Mouse (Mus musculus): Measurements from ENCODE around the gene Pou3f3.

The Pou3f3 gene

DNA sequence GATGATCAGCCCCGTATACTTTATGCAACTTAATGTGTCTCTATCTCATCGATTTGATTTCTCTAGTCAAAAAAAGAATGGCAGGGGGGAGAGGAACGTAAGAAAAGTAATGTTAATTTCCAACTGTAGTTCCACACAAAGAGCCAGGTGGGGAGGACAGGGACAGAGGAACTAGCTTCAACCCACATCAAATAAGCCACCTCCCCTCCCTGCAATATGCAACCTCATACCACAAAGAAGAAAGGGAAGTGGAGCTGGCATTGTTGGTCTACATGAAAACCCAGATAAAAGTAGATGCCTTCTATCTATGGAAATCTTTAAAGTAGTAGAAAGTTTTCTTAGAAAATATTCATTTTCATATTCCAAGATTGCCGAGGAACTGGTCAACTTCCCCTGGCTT, 14.7 kb downstream of the Pou3f3 start:
- no peak for DNase-seq (ENCODE audit: low spot score in 2 of 2)

DNA sequence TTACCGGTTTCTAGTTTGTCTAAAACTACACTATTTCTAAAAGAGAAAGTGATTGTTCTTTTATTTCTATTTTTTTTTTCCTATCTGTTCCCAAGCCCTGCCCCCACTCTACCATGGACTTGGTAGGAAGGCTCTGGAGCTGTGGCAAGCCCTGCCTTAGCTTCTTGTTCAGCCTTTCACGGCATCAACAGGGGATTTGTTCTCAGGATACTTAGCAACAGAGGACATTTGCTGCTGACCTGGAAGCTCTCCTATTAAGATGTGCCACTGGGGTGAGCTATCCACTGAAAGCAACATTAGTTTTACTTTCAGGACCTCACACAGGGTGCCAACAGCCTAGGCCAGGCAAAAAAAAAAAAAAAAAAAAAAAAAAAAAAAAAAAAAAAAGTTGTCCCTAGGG, 15.4 kb downstream of the Pou3f3 start:
- DNase-seq (ENCODE audit: low spot score in 2 of 2): no peak

GRCm38 (mm10) chr1:42711456-42712310, 16.1 kb downstream of the Pou3f3 start:
- DNase-seq (ENCODE audit: low spot score in 2 of 2): no peak

- DNase-seq (ENCODE audit: low spot score in 2 of 2): no peak
Observed at GRCm38 (mm10) chr1:42712311-42712690, 16.7 kb downstream of the Pou3f3 start.

GRCm38 (mm10) chr1:42713104-42713932, 17.8 kb downstream of the Pou3f3 start:
- peak in 1 of 2 experiments; percentile 63 for DNase-seq (ENCODE audit: low spot score in 2 of 2)

GRCm38 (mm10) chr1:42714016-42714931, 18.7 kb downstream of the Pou3f3 start:
- peak in 1 of 2 experiments; percentile 58 for DNase-seq (ENCODE audit: low spot score in 2 of 2)

GRCm38 (mm10) chr1:42718549-42718948, 23.0 kb downstream of the Pou3f3 start:
- DNase-seq (ENCODE audit: low spot score in 2 of 2): peak in 1 of 2 experiments; percentile 56

DNA sequence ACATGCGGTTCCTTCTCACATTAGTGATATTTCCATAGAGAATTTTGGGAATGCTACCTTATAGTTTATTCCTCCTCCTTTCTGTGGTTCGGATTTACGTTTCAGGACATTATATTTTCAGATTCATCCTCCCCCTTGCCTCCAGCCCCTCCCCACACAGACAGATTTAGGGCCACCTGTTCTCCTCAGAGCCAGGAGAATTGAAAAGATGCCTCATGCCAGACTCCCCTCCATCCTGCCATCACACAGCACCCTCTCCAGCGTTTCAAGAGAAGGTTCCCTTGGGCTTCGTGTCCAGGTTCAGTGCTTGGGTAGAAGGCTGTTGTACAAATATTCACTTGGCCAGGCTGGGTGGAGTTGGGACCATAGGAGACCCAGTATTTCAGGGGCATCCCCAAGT, 25.8 kb downstream of the Pou3f3 start:
- no peak for DNase-seq (ENCODE audit: low spot score in 2 of 2)

DNA sequence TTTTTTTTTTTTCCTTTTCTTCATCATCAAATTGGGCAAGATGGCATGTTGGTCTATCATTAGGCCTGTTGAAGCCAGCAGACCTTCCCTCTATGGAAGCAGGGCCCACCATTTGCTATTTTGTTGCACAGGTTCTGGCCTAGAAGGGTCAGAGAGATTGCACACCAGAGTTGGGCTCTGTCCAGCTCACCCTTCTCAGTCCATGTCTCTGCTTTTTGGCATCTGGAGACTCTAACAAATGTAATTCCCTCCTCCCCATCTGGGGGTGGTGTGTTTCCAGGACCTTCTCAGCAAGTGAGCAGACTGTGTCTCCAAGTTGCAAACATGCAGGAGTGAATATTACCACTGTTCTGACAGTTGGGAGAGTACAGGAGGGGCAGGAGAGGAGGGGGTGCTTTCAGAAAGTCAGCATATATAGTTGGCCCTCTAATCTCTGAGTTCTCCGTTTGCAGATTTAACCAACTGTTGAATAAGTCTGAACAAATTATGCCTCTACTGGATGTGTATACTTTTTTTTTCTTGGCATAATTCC, 28.3 kb downstream of the Pou3f3 start:
- no peak for DNase-seq (ENCODE audit: low spot score in 2 of 2)

- no peak for DNase-seq (ENCODE audit: low spot score in 2 of 2)
Observed at GRCm38 (mm10) chr1:42724881-42725280, 29.3 kb downstream of the Pou3f3 start.

DNA sequence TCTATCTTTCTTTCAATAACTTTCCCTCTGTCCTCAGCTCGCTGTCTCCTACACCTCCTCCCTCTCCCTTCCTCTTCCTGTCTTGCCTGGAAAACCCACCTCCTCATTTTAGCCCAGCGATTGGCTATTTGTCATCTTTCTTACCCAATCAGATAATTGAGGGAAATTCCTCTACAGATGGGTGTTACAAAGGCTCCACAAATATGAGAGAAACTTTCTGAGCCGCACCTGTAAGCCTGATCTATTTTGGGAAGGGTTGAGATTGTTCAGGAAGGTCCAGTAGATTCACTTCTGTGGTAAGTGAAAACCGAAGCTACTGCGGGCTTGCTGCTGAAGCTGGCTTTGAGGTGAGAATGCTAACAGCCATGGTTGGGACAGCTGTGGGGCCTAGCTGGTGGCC, 31.6 kb downstream of the Pou3f3 start:
- no peak for DNase-seq (ENCODE audit: low spot score in 2 of 2)

DNA sequence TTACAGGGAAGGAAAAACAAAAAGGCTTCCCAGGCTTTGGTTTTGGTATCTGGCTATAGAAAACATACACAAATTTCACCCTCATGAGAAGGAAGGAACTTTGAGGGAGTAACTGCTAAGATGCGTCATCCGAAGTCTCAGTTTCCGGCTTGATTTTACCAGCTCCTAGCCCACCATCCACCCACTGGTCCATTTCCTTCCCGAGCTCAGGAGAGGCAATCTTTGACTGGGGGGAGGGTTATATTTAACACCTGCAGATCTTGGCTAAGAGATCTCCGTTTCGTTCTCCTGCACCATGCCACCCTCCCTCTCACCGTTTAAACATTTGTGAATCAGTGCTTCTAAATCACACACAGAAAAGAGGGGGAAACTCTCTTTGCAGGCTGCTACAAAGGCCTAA, 32.1 kb downstream of the Pou3f3 start:
- no peak for DNase-seq (ENCODE audit: low spot score in 2 of 2)

GRCm38 (mm10) chr1:42741383-42742241, 46.0 kb downstream of the Pou3f3 start:
- no peak for DNase-seq (ENCODE audit: low spot score in 2 of 2)

GRCm38 (mm10) chr1:42742242-42742560, 46.6 kb downstream of the Pou3f3 start:
- DNase-seq (ENCODE audit: low spot score in 2 of 2): no peak

DNA sequence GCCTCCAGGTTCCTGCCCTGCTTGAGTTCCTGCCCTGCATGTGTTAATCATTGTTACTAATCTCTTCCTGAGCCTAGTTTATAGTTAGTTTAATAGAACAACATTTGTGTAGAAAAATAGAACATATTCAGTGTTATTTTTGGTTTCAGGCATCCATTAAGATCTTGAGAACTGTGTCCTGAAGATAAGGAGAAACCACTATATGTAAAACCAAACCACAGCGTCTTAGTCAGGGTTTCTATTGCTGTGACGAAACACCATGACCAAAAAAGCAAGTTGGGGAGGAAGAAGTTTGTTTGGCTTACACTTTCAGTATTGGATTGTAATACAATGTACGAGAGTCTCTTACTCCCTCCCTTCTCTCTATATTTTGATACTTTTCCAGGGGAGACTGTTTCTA, 49.5 kb downstream of the Pou3f3 start:
- DNase-seq (ENCODE audit: low spot score in 2 of 2): no peak

- DNase-seq (ENCODE audit: low spot score in 2 of 2): no peak
Observed at GRCm38 (mm10) chr1:42749536-42750292, 54.1 kb downstream of the Pou3f3 start.
